Mouse (Mus musculus) myocyte (in vitro differentiated cells): Measurements from ENCODE around the gene Slc30a1.

Source experiments
- CEBPB ChIP-seq: IDR thresholded peaks from 2 replicates; pipeline ENCODE4 v1.6.1; 2011; ENCODE audit warnings: mild to moderate bottlenecking, moderate library complexity; ENCODE audit not compliant: poor library complexity, insufficient read depth, severe bottlenecking
- E2F4 ChIP-seq: IDR thresholded peaks from one replicate; pipeline ENCODE4 v1.6.1; 2011; ENCODE audit warnings: mild to moderate bottlenecking, control low read depth, moderate library complexity; ENCODE audit not compliant: insufficient read depth
- MAX ChIP-seq: IDR thresholded peaks from one replicate; pipeline ENCODE4 v1.6.1; 2011; ENCODE audit warnings: low read depth, mild to moderate bottlenecking, control low read depth
- MYOD1 ChIP-seq, 3 experiments: IDR thresholded peaks; one replicate each; pipeline ENCODE4 v1.6.1; 2011; ENCODE audit warnings: control low read depth in 2 of 3, low read depth in 2 of 3, mild to moderate bottlenecking in 2 of 3, moderate library complexity in 1 of 3; ENCODE audit not compliant: insufficient read length in 2 of 3, control insufficient read depth in 1 of 3
- MYOG ChIP-seq, 3 experiments: IDR thresholded peaks; one replicate each; pipeline ENCODE4 v1.6.1; 2011; ENCODE audit warnings: control low read depth in 2 of 3, low read depth in 2 of 3, mild to moderate bottlenecking in 2 of 3; ENCODE audit not compliant: insufficient read length in 2 of 3, control insufficient read depth in 1 of 3, insufficient read depth in 1 of 3
- POLR2A ChIP-seq: IDR thresholded peaks from one replicate; pipeline ENCODE4 v1.6.1; 2011; ENCODE audit warnings: low read depth, mild to moderate bottlenecking, control low read depth, moderate library complexity; ENCODE audit not compliant: insufficient read length
- POLR2AphosphoS2 ChIP-seq: IDR thresholded peaks from one replicate; pipeline ENCODE4 v1.6.1; 2011; ENCODE audit warnings: low read depth, control low read depth; ENCODE audit not compliant: insufficient read length
- REST ChIP-seq: IDR thresholded peaks from one replicate; pipeline ENCODE4 v1.6.1; 2011; ENCODE audit warnings: mild to moderate bottlenecking, control low read depth, moderate library complexity; ENCODE audit not compliant: insufficient read depth, insufficient read length
- SRF ChIP-seq: IDR thresholded peaks from one replicate; pipeline ENCODE4 v1.6.1; 2011; ENCODE audit warnings: low read depth; ENCODE audit not compliant: control insufficient read depth, insufficient read length
- TCF12 ChIP-seq: IDR thresholded peaks from one replicate; pipeline ENCODE4 v1.6.1; 2011; ENCODE audit warnings: mild to moderate bottlenecking, control low read depth; ENCODE audit not compliant: poor library complexity, insufficient read depth, severe bottlenecking
- TCF3 ChIP-seq: IDR thresholded peaks from one replicate; pipeline ENCODE4 v1.6.1; 2011; ENCODE audit warnings: low read depth, control low read depth; ENCODE audit not compliant: insufficient read length
- USF1 ChIP-seq: IDR thresholded peaks from one replicate; pipeline ENCODE4 v1.6.1; 2011; ENCODE audit warnings: low read depth, mild to moderate bottlenecking, control low read depth, moderate library complexity

DNA sequence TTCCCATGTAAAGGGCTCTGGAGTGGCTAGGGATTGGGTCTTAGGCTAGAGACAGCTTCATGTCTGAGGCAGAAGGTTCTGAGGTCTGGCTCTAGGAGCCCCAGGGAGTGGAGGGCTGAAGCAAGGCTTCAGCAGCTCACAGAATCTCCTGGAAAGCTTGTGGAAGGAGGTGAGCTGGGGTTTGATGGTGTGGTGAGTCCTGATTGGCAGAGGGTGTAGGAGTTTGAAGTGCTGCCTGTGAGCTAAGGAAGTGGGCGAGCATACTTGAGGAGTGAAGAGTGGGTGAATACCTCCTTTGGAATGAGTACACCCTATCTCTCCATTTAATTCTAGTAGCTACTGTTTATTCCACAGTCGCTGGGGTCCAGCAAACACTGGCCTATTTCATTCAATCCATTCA is 44.0 kb downstream of the Slc30a1 start:
- TF ChIP-seq POLR2AphosphoS2 (no peak), TCF12 (no peak), USF1 (no peak), POLR2A (no peak), MYOD1 (IDR thresholded peaks at IDR 0.05; ENCODE audit: control insufficient read depth in 1 of 3, insufficient read length in 2 of 3, low read depth in 2 of 3) (no peak), E2F4 (no peak), CEBPB (no peak), MAX (no peak), SRF (no peak), REST (no peak), TCF3 (no peak), MYOG (IDR thresholded peaks at IDR 0.05; ENCODE audit: control insufficient read depth in 1 of 3, insufficient read depth in 1 of 3, insufficient read length in 2 of 3, low read depth in 2 of 3) (no peak)
